Mouse (Mus musculus) cerebellum, postnatal 25 days (tissue): Measurements from ENCODE around the gene Vmn2r85.
"Not testable (repeated sequence)": the region's sequence is repeated elsewhere in the genome, so short reads cannot be mapped to it uniquely, and the experiment has no call there.

Experiments used
- DNase-seq, 2 experiments: peaks; one replicate each; pipeline ENCODE4 v3.0.0; 2021; ENCODE audit warnings: mixed read lengths in 2 of 2

The Vmn2r85 gene

GRCm38 (mm10) chr10:130429603-130430002, at the start of gene Vmn2r85:
Vmn2r85 (minus strand) TSS chr10:130429703.
- DNase-seq: not testable (repeated sequence)

- DNase-seq: peak; percentile 19 to 36
These were observed 40.8 kb upstream of the Vmn2r85 start for GRCm38 (mm10) chr10:130470311-130470760.

- DNase-seq: not testable (repeated sequence)
These were observed 26.4 kb upstream of the Vmn2r85 start, which contains the start of gene Vmn2r86 for GRCm38 (mm10) chr10:130455950-130456349. Vmn2r86 (minus strand) TSS chr10:130456050.

- peak; percentile 1 to 3 for DNase-seq
These were observed 15.3 kb upstream of the Vmn2r85 start for GRCm38 (mm10) chr10:130444776-130445175.

- not testable (repeated sequence) for DNase-seq
These were observed 4.8 kb upstream of the Vmn2r85 start for GRCm38 (mm10) chr10:130434185-130434898.

- not testable (repeated sequence) for DNase-seq
These were observed 7.1 kb downstream of the Vmn2r85 start for GRCm38 (mm10) chr10:130422368-130422767.

- no peak for DNase-seq
These were observed 9.1 kb downstream of the Vmn2r85 start for GRCm38 (mm10) chr10:130420401-130420800.

- DNase-seq: not testable (repeated sequence)
These were observed 9.5 kb downstream of the Vmn2r85 start for GRCm38 (mm10) chr10:130419954-130420353.

- not testable (repeated sequence) for DNase-seq
These were observed 13.2 kb downstream of the Vmn2r85 start for GRCm38 (mm10) chr10:130416352-130416751.

- peak in 1 of 2 experiments; percentile 3 for DNase-seq
These were observed 17.3 kb downstream of the Vmn2r85 start for GRCm38 (mm10) chr10:130412167-130412698.

GRCm38 (mm10) chr10:130394232-130394631, 35.3 kb downstream of the Vmn2r85 start, which contains the start of gene Vmn2r84:
Vmn2r84 (minus strand) TSS chr10:130394332.
- DNase-seq: no peak

- no peak for DNase-seq
These were observed 54.4 kb downstream of the Vmn2r85 start for GRCm38 (mm10) chr10:130375145-130375544.

- no peak for DNase-seq
These were observed 56.9 kb downstream of the Vmn2r85 start for GRCm38 (mm10) chr10:130372491-130373173.

- DNase-seq: no peak
These were observed 57.9 kb downstream of the Vmn2r85 start for GRCm38 (mm10) chr10:130371644-130372043.

GRCm38 (mm10) chr10:130370005-130370682, 59.4 kb downstream of the Vmn2r85 start:
- DNase-seq: no peak

GRCm38 (mm10) chr10:130368384-130368783, 61.1 kb downstream of the Vmn2r85 start:
- no peak for DNase-seq

- no peak for DNase-seq
These were observed 64.7 kb downstream of the Vmn2r85 start for GRCm38 (mm10) chr10:130364766-130365165.
